Mouse (Mus musculus) urinary bladder, postnatal 10 days (tissue): ENCODE measurements around the gene Ubtf.

ENCODE experiments used
- DNase-seq: peaks from one replicate; pipeline ENCODE4 v3.0.0; 2022; ENCODE audit warnings: low spot score

Ubtf gene

DNA sequence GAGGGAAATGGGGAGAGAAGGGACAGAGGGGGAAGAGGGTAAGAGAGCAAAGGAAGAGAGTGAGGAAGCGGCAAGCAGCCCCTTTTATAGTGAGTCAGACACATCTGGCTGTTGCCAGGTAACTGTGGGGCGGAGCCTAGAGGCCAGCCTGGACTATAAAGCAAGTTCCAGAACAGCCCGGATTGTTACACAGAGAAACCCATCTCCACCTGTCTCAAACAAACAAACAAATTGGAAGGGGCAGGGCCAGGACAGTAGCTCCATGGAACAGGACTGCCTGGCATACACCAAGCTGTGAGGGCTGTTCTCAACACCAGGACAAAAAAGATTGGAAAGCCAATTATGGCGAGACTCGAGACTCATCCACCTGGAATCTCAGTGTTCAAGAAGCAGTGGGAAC is 27.4 kb upstream of the Ubtf start:
- DNase-seq, result no peak

DNA sequence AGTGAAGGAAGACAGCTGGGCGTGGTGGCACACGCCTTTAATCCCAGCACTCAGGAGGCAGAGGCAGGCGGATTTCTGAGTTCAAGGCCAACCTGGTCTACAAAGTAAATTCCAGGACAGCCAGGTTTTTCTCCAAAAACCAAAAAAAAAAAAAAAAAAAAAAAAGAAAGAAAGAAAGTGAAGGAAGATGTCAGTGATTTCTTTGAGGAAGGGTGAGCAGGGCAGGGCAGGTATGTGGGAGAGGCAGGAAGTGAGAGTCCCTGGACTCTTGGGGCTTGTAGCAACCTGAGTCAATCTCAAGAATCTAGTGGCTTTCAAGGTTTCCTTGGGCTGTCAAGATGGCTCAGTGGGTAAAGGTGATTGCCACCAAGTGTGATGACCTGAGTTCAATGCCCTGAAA is 24.9 kb upstream of the Ubtf start:
- no peak for DNase-seq

DNA sequence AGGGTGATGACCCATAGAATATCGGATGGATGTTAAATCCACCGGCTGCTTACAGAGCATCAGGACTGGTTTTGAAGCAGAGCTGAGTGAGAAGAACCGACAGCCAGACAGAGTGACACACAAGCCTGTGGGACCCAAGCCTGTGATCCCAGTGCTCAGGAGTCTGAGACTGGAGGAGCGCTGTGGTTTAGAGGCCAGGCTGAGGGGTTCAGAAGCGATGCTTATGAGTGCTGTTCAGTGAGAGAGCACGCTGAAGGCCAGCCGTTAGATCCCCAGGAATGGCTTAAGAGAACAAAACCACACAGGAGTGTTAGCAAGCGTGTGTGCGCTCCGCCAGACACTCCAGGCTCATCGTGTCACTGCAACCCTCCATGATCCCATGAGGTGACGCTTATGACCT is 23.2 kb upstream of the Ubtf start:
- DNase-seq, result no peak

DNA sequence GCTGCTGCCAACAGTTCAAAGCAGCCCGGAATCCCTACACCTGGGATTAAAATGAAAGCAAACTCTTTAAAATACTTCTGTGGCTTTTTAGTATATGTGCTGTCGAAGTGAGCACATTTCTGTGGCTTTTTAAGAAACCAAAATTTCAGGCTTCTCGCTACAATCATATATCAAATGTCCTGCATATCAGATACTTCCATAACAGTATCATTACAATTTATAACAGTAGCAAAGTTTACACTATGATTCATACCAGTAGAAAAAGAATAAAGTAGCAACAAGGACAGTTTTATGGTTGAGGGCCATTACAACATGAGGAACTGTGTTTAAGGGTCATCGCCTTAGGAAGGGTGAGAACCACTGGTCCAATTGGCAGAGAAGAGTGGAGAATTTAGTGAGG is 21.6 kb upstream of the Ubtf start:
- no peak for DNase-seq

DNA sequence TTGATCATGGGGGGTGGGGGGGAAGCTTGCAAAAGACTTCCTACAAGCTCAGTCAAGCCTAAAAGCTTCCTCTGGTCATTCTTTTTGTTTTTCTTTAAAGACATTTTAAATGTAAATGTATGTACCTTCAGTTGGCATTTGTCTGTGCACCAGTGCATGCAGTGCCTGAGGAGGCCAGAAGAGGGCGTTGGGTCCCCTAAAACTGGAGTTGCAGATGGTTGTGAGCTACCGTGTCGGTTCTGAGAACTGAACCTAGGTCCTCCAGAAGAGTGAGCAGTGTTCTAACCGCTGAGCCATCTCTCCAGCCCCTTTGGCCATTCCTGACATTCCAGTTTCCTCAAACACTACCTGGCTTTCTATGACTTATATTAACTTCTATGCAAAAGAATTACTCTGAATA is 20.1 kb upstream of the Ubtf start:
- no peak for DNase-seq

DNA sequence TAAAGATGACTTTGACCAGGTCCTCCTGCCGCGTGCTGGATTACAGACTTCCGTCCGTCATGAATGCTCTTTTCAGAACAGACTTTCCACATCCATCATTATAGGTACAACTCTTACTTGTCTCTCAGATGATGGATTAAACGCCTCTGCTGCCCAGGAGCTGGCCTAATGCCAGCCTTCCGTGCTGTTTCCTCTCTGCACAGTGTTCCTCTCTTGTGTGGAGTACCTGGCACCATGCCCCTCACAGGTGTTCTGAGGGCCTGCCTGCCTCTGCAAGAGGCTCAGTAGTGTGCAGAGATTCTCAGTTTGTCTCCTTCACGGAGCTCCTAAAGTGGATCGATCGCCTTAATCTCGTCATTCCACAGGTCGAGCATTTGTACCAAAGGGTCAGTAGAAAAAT is 19.7 kb upstream of the Ubtf start:
- DNase-seq, result no peak

DNA sequence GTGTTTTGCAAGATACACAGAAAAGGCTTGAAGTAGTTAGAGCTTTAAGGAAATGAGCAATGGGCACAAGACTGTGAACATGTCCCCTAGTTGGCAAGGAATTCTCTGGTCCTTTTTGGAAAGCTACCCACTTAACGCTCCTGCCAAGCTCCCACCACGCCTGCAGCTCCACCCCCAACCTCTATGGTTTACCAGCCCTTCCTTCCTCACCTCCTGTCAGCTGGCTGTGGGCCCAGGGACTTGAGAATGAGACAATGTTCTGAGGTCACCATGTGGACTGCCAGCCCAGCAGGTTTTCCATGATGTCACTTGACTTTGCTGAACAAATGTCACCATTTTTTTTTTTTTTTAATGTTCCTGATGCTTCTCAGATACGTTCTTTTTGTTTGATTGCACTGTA is 19.0 kb upstream of the Ubtf start:
- DNase-seq, result no peak

DNA sequence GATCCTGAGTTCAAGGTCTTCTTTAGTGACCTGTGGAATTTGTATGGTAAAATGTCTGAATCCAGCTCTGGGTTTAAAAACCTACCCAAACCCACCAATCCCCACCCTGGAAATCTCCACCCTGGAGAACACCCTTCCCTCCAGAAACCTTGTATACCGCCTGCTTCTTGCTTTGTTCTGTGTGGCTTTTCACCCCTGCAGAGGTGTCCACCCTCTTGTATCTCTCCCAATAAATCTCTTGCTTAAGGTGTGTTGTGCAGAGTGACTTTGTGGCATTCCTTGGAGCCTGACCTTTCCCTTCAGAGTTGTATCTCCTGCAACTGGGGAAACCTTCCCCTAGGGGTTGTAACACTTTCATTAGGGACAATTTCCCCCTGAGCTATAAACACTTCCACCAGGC is 18.4 kb upstream of the Ubtf start:
- no peak for DNase-seq

DNA sequence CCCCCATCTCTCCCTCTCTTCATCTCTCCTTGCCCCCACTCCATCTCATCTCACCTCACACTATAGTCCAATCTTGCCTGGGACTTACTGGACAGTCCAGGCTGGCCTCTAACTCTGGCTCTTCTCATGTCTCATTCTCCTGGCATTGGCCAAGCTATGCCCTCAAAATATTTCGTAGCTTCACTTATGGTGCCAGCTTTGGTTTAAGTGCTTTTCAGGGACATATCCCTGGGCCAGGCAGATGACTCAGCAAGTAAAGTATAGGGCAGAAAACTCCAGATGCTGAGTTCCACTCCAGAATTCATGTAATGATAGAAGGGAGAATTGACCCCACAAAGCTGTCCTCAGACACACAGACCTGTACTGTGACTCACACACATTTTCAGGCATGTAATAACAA is 16.6 kb upstream of the Ubtf start:
- no peak for DNase-seq

DNA sequence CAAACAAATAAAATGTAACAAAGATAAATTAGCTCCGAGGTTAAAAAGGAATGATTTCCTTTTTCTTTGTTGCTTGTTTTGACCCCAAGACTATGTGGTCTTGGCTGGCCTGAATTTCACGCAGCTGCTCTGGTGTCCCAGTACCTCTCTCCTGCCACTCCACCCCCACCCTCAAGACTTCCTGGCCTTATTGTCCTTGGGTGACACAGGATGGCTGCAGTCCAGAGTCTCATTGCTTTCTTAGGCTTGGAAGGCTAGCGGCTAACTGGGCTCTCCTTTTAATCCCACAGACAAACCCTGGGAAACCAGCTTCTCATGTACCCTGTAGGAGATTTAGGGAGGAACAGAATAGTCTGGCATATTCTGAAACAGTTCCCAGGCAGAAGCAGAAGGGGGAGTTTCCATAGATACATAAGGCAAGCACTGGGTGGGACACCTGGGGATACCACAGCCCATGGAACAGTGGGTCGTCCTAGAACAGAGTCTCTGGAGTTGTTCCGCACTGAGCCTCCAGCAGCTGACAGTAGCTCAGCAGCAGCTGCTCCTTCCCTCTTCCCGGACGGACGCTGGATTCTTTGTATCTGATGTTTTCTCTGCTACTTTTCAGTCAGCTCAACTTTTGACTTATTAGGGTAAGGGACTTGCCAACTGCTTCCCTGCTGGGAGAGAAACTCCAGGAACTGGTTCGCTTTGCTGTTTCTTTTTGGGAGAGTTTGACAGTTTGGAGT is 15.6 kb upstream of the Ubtf start:
- no peak for DNase-seq

DNA sequence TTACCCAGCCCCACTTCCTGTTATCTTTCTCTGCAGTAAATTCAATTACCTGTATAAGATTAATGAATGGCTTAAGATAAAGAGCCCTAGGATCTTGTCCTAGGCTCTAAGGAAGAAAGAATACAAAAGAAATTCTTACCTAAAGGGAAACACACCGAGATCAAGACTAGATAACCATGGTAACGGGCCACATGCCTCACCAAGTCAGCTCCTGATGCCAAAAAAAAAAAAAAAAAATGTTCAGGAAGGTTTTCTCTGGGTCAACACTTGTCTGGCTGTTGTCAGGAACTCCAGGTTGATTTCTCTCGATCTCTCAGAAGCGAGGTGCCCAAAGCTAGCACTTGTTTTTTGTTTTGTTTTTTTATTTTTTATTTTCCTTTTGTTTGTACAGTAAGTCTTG is 14.5 kb upstream of the Ubtf start:
- no peak for DNase-seq

DNA sequence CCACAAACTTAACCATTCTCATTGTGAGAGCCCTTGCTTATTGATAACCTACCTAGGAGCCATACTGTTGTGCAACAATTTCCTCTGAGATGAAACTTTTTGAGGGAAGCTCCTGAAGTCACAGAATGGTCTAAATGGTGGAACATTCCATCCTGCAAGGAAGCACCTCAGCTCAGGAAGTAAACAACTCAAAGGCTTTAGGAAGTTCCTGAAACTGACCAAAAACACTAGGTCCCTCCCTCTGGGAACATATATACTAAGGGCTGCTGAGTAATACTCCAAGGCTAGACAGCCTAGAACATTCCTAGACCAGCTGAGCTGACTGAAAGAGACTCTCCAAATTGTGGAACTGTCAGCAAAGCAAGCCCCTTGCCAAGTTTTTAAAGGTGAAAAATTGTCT is 13.5 kb upstream of the Ubtf start:
- DNase-seq, result no peak

DNA sequence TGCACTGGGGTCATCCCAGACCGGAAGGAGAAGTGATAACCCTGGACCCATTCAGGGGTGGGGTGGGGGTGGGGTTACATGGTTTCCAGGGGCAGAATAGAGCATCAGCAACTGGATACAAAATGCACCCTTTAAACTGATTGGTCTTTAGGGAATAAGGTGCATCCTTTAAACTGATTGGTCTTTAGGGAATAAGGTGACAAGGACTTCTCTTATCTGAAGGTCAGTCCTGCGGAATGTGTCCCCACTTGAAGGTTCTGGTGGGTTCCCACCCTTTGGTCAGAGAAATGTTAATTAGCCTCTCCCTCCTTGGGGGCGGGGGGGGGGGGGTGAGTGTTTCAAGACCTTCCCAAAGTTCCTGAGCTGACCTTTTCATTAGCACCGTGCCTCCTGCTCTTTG is 12.3 kb upstream of the Ubtf start:
- DNase-seq, result no peak

DNA sequence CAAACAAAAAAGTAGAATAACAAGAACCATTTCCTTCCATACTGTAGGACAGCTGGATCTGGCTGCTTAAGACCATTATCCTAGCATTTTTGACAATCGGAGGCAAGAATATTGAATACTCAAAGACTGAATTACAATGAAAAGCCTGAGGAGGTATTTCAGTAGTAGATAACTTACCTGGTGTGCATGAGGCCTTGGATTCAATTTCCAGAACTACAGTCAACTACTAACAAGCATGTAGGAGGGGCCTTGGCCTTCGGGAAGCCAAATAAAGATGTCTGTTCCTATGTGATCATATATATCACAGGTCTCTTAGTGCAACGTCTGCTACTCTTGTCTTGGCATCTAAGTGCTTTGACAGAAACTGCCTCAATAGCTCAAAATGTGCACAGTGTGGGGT is 10.5 kb upstream of the Ubtf start:
- no peak for DNase-seq

DNA sequence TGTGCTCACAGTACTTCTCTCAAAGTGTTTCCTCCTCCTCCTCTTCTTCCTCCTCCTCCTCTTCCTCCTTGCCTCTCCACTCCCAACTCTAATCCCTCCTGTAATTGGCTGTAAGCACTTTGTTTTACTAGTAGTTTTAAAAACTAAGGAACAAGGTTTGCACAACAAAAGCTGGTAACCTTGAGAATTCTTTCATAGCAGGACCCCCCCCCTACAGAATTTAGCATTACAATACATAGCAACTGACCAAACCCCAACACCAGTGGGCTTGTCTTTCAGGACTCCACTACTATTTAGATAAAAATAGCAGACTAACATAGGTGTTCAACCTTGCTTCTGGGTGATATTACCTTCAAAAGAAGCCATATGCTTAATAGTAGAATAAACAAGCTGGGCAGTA is 10.0 kb upstream of the Ubtf start:
- DNase-seq, result no peak

DNA sequence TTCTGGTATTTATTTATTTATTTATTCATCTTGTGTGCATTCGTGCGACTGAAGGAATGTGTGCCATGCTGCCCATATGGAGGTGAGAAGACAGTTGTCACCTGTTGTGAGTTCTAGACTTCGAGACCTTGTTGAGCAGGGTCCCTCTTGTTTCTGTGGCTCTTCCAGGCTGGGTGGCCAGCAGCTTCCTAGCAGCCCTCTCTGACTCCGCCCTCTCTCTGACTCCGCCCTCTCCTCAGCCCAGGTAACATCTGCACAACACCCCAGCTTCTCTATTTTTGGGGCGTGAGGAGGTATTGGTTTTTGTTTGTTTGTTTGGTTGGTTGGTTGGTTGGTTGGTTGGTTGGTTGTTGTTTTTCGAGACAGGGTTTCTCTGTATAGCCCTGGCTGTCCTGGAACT is 8.3 kb upstream of the Ubtf start:
- DNase-seq, result no peak

DNA sequence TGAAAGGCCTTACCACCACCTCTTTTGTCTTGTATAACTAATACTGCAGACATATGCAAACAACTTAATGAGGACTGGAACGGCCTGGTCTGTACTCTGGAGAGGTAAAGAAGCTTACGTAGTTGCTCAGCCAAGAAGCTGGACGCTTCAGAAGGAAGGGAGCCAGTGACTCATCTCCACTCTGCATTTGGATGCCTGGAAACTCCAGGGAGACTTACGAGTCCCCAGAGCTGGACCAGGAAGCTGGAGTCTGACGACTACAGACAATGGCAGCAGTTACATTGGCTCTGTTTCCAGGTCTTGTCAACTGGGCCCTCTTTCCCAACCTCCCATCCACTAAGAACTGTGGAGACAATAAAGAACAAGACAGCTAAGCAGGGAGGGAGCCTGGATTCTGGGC is 7.7 kb upstream of the Ubtf start:
- DNase-seq, result no peak

DNA sequence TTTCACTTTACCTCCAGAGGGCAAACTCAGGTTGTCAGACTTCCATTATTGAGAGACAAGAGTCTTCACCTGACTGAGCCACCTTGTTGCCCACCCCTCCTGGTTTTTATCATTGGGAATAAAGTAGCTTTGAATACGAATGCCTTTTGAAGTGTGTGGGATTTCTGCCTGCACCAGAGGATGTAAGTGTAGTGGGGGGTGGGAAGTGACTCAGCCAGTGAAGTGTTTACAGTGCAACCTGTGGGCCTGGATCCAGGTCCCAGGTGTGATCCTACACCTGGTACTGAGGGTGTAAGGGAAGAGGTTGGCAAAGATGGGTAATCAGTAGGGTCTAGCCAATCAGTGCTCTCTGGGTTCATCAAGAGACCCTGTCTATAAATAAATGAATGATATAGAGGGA is 4.0 kb upstream of the Ubtf start:
- no peak for DNase-seq

DNA sequence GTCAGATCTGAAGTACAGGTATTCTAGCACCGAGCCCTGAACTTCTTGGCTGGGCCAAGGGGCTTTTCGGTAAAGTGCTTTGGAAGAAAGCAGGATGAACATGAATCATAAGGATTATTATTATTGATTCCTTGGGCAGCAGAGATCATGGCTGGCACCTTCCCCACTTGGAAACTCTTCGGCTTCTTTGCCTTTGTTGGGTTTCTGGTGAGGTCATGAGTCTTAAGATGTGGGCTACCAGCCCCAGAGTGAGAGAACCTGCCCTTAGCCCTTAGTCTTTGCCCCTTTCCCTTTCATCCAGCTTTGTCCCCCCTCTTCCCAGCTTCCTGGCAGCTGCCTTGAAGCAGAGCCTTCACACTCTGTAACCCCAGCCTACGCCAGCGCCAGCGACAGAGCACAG is 2.4 kb upstream of the Ubtf start:
- DNase-seq, result no peak

DNA sequence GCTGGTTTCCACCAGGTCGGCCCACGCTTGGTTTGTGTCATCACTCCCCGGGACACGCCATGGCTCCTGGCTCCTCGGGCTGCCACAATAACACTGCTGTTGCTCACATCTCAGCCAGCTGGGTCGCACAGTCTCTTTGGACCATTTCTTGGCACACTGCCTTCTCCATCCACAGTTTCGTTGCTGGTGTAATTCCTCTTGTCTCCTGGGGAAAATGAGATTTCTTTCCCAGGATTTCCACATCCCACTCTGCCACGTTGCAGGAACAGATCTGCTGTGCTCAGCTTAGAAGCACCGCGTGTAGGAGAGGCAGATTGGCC is 1.1 kb upstream of the Ubtf start:
- no peak for DNase-seq

DNA sequence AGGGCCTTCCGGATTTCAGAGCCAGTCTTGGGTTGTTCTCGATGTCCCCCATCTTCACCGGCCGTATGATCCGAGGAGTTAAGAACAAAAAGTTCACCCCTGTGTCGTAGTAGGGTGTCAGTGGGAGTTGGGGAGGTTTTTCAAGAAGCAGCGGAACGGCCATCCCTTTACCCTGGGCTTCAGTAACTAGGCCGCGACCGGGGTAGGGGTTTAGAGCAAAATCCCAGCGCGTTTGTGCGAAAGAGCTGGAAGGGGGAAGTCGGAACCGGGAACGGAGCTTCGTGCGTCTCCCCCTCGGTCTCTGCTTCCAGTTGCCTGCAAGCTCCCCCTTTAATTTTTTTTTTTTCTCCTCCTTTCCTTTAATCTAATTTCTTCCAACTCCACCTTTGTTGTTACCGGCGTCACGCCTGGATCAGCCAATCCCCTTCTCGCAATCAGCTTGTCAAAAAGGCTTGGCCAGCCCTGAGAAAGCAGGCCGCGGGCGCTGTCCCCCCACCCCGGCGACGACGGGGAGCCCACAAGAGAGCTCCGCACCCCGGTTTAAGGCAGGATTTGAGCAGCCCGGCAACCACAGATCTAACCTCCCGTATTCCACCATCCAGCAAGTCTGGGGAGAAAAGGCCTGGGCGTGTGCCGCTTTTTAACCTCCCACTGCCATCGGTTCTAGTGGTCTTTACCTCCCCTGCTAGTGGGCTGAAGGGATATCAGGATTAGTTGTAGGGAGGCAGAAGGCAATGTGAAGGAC is 571 bp upstream of the Ubtf start:
- no peak for DNase-seq

DNA sequence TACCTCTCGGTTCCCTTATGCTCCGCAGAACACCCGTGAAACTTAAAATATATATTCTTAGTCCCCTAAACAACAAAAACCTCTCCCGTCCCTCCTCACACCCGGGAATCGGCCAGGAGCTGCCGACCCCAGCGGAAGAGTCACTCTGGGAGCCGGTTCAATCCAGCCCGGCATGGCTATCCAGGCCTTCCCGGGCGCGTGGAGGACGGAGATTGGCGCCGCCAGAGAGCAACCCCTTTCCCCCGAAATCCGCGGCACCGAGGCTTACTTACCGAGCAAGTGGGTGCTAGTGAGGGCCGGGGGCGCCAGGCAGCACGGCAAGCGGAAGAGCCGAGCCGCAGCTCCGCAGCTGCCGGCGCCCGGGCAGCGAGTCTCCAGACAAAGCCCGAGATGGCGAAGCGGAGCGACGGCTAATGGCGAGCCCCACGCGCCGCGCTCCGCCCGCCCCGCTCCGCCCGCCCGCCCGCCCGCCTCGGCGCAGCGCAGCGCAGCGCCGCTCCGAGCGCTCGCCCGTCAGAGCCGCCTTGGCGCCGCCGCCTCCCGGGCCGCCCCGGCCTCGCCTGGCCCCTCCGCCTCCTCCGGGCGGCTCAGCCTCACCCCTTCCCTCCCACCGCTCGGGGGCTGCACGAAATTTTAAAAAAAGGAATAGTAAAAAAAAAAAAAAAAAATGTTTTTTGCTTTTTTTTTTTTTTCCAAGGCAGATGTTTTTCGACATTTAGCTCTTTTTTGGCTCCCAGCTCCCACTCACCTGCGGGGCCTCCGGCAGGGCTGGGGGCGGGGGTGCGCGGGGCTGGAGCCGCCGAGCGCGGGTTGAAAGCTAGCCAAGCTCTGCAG is 749 bp downstream of the Ubtf start:
- DNase-seq, result no peak

DNA sequence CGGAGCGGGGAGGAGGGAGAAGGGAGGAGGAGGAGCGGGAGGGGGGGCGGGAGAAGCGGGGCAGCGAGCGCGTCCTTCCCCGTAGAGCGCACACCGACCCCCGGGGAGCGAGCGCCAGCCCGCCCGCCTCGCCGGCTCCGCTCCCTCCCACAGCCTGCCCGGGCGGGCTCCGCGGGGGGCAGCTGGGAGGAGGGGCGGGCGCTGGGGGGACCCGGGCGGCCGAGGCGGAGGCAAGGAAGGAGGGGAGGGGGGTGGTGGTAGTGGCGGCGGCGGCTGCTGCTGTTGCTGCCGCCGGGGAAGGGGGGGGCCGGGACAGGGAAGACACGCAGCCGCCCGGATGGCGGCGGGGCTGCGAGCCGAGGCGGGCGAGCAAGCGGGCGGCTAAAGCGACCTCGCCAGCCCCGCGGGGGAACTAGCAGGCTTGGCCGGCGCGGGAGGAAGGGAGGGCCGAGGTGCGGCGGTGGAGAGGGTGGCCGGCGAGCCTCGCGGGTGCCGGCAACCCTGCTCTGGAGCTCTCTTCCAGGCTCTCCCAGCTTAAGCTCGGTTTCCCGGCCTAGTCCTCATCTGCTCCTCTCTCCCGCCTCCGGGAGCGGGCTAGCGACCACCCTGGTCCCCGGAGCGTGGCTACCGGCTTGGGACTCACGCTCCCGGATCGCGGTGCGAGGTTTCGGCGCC is 1.5 kb downstream of the Ubtf start:
- no peak for DNase-seq
